Mouse (Mus musculus) forebrain, embryonic 11.5 days (tissue): Measurements from ENCODE around the gene Map1b. TPM values are rescaled to one million over a fixed set of nuclear protein-coding genes. Genes with fewer than 3 reads are reported as not detected.

ENCODE experiments used
- ATAC-seq: fragments of 200-750 bp; cut with Nextera tagmentation; replicated peaks from 2 replicates; pipeline ENCODE4 v1.8.0; 2017; ENCODE audit warnings: moderate TSS enrichment; ENCODE audit not compliant: low FRiP score
- DNase-seq: peaks from one replicate; pipeline ENCODE4 v3.0.0-alpha.2; 2017; ENCODE audit warnings: low spot score
- H3K27ac ChIP-seq: fragments of 300-500 bp; sonication (generic); 2 replicates; pipeline ENCODE4 v1.5.1; 2014; ENCODE audit warnings: low read depth, low read length
- H3K27me3 ChIP-seq: fragments of 300-500 bp; sonication (generic); 2 replicates; pipeline ENCODE4 v1.6.1; 2014; ENCODE audit warnings: mild to moderate bottlenecking, low read length, mixed read lengths; ENCODE audit not compliant: control insufficient read depth, insufficient read depth
- H3K36me3 ChIP-seq: fragments of 300-500 bp; sonication (generic); 2 replicates; pipeline ENCODE4 v1.6.1; 2014; ENCODE audit warnings: mild to moderate bottlenecking, low read length, moderate library complexity, mixed read lengths; ENCODE audit not compliant: control insufficient read depth, insufficient read depth
- H3K4me1 ChIP-seq: fragments of 300-500 bp; sonication (generic); replicated peaks from 2 replicates; pipeline ENCODE4 v1.6.1; 2014; ENCODE audit warnings: low read length, mixed read lengths; ENCODE audit not compliant: control insufficient read depth, insufficient read depth
- H3K4me2 ChIP-seq: fragments of 300-500 bp; sonication (generic); 2 replicates; pipeline ENCODE4 v1.6.1; 2014; ENCODE audit warnings: low read depth, mild to moderate bottlenecking, low read length, moderate library complexity, mixed read lengths; ENCODE audit not compliant: severe bottlenecking
- H3K4me3 ChIP-seq: fragments of 300-500 bp; sonication (generic); 2 replicates; pipeline ENCODE4 v1.5.1; 2014; ENCODE audit warnings: low read depth, low read length
- H3K9ac ChIP-seq: fragments of 300-500 bp; sonication (generic); 2 replicates; pipeline ENCODE4 v1.6.1; 2014; ENCODE audit warnings: low read length
- H3K9me3 ChIP-seq: fragments of 300-500 bp; sonication (generic); 2 replicates; pipeline ENCODE4 v1.6.1; 2016; ENCODE audit warnings: low read length, mixed read lengths; ENCODE audit not compliant: control insufficient read depth
- WGBS: fragments of 180-500 bp; shearing (Covaris S2); extraction: QIAGEN DNeasy Blood & Tissue Kit; methylation state at CpG from one replicate; pipeline ENCODE4 v1.1.7; 2014; 5-methylcytosine and 5-hydroxymethylcytosine counted together
- polyA plus RNA-seq: library from polyadenylated mRNA; unstranded; fragments of >200 nt; fragmentation: Nextera tagmentation; extraction: Ambion mirVana; gene quantifications from 2 replicates; pipeline ENCODE4 v1.2.1, GENCODE M21; 2014

Gene Map1b
- polyA plus RNA-seq, 1 experiment from 2014 or later: 854 TPM

DNA sequence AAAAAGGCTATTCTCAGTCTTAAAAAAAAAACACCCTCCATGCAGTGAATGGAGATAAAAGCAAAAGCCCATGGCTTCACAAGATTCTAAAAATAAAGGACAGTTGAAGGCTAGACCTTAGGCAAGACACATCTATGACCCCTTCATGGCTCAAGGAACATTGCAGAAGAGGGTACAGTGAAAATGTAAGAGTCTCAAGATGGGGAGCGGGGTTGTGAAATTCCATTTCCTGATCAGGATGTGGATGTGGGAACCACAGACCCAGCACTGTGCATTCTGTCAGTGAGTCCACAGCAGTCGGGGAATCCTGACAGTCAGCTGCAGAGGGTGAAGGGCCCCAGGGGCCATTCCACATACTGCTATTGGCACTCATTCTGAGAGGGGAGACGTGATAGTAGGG lies 123.2 kb downstream of the Map1b start:
- no peak overlapping the region for H3K27ac ChIP-seq
- H3K4me3 ChIP-seq: no peak overlapping the region
- WGBS: 90% methylated on average over 3 of the region's 3 CpGs
- H3K4me2 ChIP-seq: no peak overlapping the region
- no peaks in the 10 kb centered on the region for H3K9me3 ChIP-seq
- ATAC-seq: no peak
- H3K4me1 ChIP-seq: peaks cover 8% of the 10 kb centered on the region; the same call in 1 of the 2 replicates
- no peaks in the 10 kb centered on the region for H3K36me3 ChIP-seq
- no peak for DNase-seq
- no peaks in the 10 kb centered on the region for H3K27me3 ChIP-seq
- H3K9ac ChIP-seq: no peak overlapping the region

DNA sequence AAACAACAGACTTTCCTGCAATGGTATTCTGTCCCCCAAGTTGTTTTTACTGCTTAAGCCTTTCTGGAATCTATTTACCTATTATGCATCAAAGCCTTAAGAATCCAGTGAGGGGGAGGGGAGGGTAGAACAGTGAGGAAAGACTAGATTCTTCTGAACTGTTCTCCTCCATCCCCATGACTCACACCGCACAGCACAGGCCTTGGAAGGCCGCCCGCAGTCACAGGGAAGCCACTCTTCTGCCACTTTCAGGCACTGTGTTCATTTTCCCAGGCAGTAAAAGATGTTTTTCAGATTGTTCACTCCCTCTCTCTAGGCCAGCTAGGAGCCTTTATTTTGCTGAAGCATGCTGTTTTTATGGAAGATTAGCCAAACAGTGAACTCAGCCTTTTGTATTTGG lies 124.9 kb downstream of the Map1b start:
- Histone ChIP-seq H3K4me3 (no peak overlapping the region), H3K9me3 (no peaks in the 10 kb centered on the region), H3K4me2 (no peak overlapping the region), H3K4me1 (peaks cover 3% of the 10 kb centered on the region; the same call in 1 of the 2 replicates), H3K9ac (no peak overlapping the region), H3K36me3 (no peaks in the 10 kb centered on the region), H3K27ac (no peak overlapping the region), H3K27me3 (no peaks in the 10 kb centered on the region)
- 77% methylated on average over 3 of the region's 3 CpGs for WGBS
- DNase-seq (no peak), ATAC-seq (no peak)

DNA sequence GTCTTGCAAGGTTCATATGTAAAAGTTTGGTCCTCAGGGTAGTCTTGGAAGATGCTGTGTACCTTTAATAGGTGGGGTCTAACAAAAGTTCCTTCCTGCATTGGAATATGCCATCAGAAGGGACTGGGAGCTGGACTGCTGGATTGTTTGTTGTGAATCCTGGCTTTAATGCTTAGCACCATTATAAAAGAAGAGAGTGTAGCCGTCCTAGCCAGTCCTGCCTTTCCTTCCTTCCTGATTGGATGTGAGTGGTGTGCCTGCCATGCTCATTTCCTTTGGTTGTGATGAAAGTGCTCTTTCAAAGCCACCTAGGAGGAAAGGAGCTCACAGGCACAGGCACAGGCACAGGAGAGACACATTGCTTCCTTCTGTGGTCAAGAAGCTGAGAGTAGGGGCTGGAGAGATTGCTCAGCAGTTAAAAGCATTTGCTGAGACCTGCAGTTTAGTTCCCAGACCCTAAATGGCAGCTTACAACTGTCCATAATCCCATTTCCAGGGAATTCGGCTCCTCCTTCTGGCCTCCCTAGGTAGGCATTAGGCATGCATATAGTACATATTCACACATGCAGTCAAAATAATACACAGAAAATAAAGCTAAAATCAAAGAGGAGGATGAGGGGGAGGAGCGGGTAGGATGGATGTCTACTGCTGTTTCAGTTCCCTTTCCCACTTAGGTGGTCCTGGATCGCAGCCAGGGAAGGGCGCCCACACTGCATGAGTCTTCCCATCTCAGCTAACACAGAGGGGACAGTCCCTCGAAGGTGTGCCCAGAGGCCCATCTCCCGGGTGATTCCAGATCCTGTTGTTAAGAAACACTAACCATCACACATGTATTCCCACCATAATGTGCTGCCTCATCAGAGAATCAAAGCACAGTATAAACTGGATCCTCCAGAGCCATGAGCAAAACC lies 128.2 kb downstream of the Map1b start:
- no peak for ATAC-seq

DNA sequence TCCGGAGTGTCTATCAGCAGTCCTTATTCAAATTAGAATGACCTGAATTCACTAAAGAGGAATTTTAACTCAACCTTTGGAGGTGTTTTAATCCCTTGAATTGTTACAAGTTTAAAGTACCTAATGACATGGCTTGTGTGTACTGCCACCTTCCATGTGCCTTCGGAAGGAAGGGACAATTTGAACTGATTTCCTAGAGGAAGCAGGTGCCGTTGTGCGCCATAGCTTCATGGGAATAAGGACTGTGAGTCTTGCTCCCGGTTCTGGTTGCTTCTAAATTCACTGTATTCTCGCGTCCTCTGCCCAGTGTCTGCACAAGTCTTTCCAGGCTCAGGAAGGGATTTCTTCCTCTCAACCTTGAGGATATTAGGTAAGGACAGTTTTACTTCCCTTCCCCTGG lies 130.0 kb downstream of the Map1b start:
- Histone ChIP-seq H3K27me3 (no peaks in the 10 kb centered on the region), H3K27ac (no peak overlapping the region), H3K36me3 (no peaks in the 10 kb centered on the region), H3K4me1 (no peaks in the 10 kb centered on the region; the same call in 1 of the 2 replicates), H3K4me2 (no peak overlapping the region), H3K9ac (no peak overlapping the region), H3K4me3 (no peak overlapping the region), H3K9me3 (no peaks in the 10 kb centered on the region)
- ATAC-seq (no peak), DNase-seq (no peak)
- WGBS: 93% methylated on average over 7 of the region's 7 CpGs

More for the DNA sequence above, 128.2 kb downstream of the Map1b start:
- Histone ChIP-seq H3K27me3 (no peaks in the 10 kb centered on the region), H3K27ac (no peak overlapping the region), H3K9ac (no peak overlapping the region), H3K36me3 (no peaks in the 10 kb centered on the region), H3K4me1 (no peaks in the 10 kb centered on the region; the same call in 1 of the 2 replicates), H3K4me3 (no peak overlapping the region), H3K4me2 (no peak overlapping the region), H3K9me3 (no peaks in the 10 kb centered on the region)
- WGBS: 76% methylated on average over 7 of the region's 7 CpGs
- no peak for DNase-seq

DNA sequence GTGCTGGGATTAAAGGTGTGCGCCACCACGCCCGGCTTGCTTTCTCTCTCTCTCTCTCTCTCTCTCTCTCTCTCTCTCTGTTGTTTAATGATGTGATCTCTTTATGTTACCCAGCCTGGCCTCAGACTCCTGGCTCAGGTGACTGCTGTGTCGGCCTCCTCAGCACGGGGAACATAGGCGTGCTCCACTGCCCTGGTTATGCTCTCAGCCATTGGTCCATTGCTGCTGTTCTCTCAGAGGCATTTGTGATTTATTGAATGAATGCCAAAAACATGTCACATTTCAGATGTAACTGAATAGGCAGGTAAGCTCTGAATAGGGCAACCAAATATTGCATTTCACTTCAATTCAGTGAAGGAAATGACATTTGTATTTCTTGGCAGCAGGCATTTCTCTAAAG lies 130.4 kb downstream of the Map1b start:
- H3K27me3 ChIP-seq: no peaks in the 10 kb centered on the region
- whole genome bisulfite sequencing: 94% methylated on average over 6 of the region's 6 CpGs
- H3K4me1 ChIP-seq: no peaks in the 10 kb centered on the region
- no peaks in the 10 kb centered on the region for H3K36me3 ChIP-seq
- no peak overlapping the region for H3K27ac ChIP-seq
- no peaks in the 10 kb centered on the region for H3K9me3 ChIP-seq
- no peak for ATAC-seq
- H3K4me3 ChIP-seq: no peak overlapping the region
- no peak overlapping the region for H3K9ac ChIP-seq
- no peak for DNase-seq
- H3K4me2 ChIP-seq: no peak overlapping the region

DNA sequence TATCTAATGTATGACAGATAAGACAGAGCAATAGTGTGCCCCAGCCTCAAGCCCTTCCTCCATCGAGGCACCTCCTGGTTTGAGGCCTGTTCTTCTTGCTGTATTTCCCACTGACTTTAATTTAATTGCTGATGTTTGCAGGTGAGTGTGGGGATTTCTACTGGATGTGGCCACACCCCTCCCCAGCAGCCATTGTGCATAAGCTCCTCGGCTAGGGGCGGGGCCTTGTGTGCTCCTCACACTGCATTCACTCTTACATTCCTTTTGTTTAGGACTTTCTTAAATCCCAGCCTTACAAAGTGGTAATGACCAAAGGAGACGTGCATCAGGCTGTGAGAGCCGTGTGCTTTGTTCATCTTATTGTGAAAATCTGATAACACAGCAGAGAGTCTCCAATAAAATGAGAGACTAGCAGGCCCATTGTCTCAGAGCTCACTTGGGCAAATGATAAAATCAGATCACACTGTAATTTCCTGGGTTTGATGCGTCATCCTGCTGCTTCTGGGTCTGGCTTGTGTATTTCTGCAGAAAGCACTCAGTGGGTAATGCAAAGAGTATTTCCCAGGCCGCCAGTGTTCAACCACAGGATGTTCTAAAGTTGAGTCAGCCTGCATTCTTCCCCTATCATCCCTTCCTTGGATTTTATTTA lies 131.7 kb downstream of the Map1b start:
- no peak overlapping the region for H3K27ac ChIP-seq
- no peak overlapping the region for H3K4me2 ChIP-seq
- no peak overlapping the region for H3K9ac ChIP-seq
- H3K9me3 ChIP-seq: no peaks in the 10 kb centered on the region
- ATAC-seq (no peak), DNase-seq (no peak)
- H3K27me3 ChIP-seq: no peaks in the 10 kb centered on the region
- WGBS: 39% methylated on average over 7 of the region's 7 CpGs
- H3K36me3 ChIP-seq: no peaks in the 10 kb centered on the region
- no peaks in the 10 kb centered on the region for H3K4me1 ChIP-seq
- no peak overlapping the region for H3K4me3 ChIP-seq

DNA sequence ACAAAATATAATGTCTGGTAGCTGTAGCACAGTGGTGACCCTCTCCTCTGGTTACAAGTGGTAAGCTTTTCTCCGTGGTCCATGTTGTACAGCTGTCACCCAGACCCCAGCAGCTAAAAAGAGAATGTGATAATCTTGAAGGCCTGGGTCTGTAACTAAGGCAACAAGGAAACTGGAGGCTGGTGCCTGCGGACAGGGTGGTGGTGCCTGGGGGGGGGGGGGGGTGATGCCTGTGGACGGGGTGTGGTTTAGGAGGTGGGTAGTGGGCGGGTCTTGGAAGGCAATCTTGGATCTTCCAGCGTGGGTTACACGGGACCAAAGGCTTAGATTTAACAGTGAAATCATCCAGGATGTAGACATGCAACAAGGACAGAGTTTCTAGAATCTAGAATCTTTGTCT lies 134.0 kb downstream of the Map1b start:
- no peak for ATAC-seq
- H3K4me2 ChIP-seq: no peak overlapping the region
- no peak overlapping the region for H3K4me3 ChIP-seq
- H3K36me3 ChIP-seq: no peaks in the 10 kb centered on the region
- no peaks in the 10 kb centered on the region for H3K9me3 ChIP-seq
- 64% methylated on average over 6 of the region's 6 CpGs for WGBS
- no peak overlapping the region for H3K27ac ChIP-seq
- no peaks in the 10 kb centered on the region for H3K4me1 ChIP-seq
- DNase-seq: no peak
- no peak overlapping the region for H3K9ac ChIP-seq
- H3K27me3 ChIP-seq: no peaks in the 10 kb centered on the region

DNA sequence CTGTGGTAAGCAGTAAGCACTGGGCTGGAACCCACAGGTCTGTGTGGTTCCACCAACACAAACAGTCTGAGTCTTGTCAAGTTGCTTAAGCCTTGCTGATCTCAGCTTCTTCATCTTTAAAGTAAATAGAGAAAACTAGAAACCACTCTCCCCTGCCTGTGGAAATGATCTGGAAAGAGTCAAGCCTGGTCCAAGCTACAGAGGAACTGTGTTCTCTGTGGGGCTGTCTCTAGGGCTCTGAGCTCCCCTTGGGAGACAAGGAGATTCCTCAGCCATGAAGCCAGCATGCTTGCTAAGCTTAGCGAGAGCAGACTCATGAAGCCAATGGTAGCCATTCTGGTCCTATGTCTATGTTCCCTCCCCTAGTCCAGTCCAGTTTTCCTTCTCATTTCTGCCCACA lies 138.1 kb downstream of the Map1b start:
- Histone ChIP-seq H3K4me2 (no peak overlapping the region), H3K36me3 (no peaks in the 10 kb centered on the region), H3K4me1 (no peaks in the 10 kb centered on the region; the same call in 1 of the 2 replicates), H3K27ac (no peak overlapping the region), H3K9ac (no peak overlapping the region), H3K27me3 (no peaks in the 10 kb centered on the region), H3K9me3 (no peaks in the 10 kb centered on the region), H3K4me3 (no peak overlapping the region)
- DNase-seq (no peak), ATAC-seq (no peak)
- WGBS: 91% methylated on average over 1 of the region's 1 CpGs
